Mouse (Mus musculus): ENCODE results near the gene Ctf2. TPM values are rescaled to one million over a fixed set of nuclear protein-coding genes. Genes with fewer than 3 reads are reported as not detected.
A peak's percentile ranks its signal among the peaks of the same experiment; 100 is the strongest.

Ctf2 gene
- polyA plus RNA-seq, 1 experiment from 2014 or later = not detected

GRCm38 (mm10) chr7:127770039-127770905 is 38.3 kb upstream of the Ctf2 start:
- Histone ChIP-seq H3K27me3 (replicated peaks) (no peaks in the 10 kb centered on the region), H3K36me3 (peaks cover 35% of the 10 kb centered on the region), H3K4me1 (peaks cover 36% of the 10 kb centered on the region), H3K4me3 (peak overlapping the region; percentile 64), H3K4me2 (peak overlapping the region; percentile 77), H3K27ac (replicated peaks) (peak overlapping the region; percentile 80), H3K9ac (peak overlapping the region; percentile 92), H3K9me3 (no peaks in the 10 kb centered on the region)
- WGBS = 2% methylated on average over 27 of the region's 27 CpGs
- peak; percentile 31; the same call in 1 of the 2 replicates for ATAC-seq (ENCODE audit: extremely low read depth, insufficient number of reproducible peaks, low FRiP score, low TSS enrichment)

- H3K4me3 ChIP-seq = peak within 1 kb of the TSS; percentile 64
- H3K4me2 ChIP-seq = peak within 1 kb of the TSS; percentile 77
- no peaks in the 10 kb centered on the region for H3K27me3 ChIP-seq (replicated peaks)
- WGBS = under 1% methylated on average over 24 of the region's 24 CpGs
- peak; percentile 71; the same call in 1 of the 2 replicates for ATAC-seq (ENCODE audit: extremely low read depth, insufficient number of reproducible peaks, low FRiP score, low TSS enrichment)
- peak within 1 kb of the TSS; percentile 80 for H3K27ac ChIP-seq (replicated peaks)
- peak within 1 kb of the TSS; percentile 92 for H3K9ac ChIP-seq
- no peaks in the 10 kb centered on the region for H3K9me3 ChIP-seq
- peaks cover 34% of the 10 kb centered on the region for H3K4me1 ChIP-seq
- H3K36me3 ChIP-seq = peaks cover 41% of the 10 kb centered on the region
These were observed 37.7 kb upstream of the Ctf2 start, which contains the start of gene Orai3 for GRCm38 (mm10) chr7:127769651-127770038. TSS of gene Orai3 (plus strand) at chr7:127769815.

- WGBS = 2% methylated on average over 16 of the region's 16 CpGs
These were observed 37.1 kb upstream of the Ctf2 start for GRCm38 (mm10) chr7:127768997-127769593.

GRCm38 (mm10) chr7:127768346-127768996 is 36.5 kb upstream of the Ctf2 start:
- ATAC-seq (ENCODE audit: extremely low read depth, insufficient number of reproducible peaks, low FRiP score, low TSS enrichment) = 0 out of 2 replicates have a peak, but pooled peaks have one; percentile 2
- WGBS = 53% methylated on average over 13 of the region's 13 CpGs
- H3K4me1 ChIP-seq = peaks cover 32% of the 10 kb centered on the region
- H3K27me3 ChIP-seq (replicated peaks) = no peaks in the 10 kb centered on the region
- H3K4me3 ChIP-seq = peak overlapping the region; percentile 64
- H3K9ac ChIP-seq = no peak overlapping the region
- no peaks in the 10 kb centered on the region for H3K9me3 ChIP-seq
- peak overlapping the region; percentile 77 for H3K4me2 ChIP-seq
- H3K27ac ChIP-seq (replicated peaks) = peak overlapping the region; percentile 50; the same call in 1 of the 2 replicates
- H3K36me3 ChIP-seq = peaks cover 52% of the 10 kb centered on the region

More at GRCm38 (mm10) chr7:127768997-127769593, 37.1 kb upstream of the Ctf2 start:
- no peaks in the 10 kb centered on the region for H3K9me3 ChIP-seq
- peak overlapping the region; percentile 64 for H3K4me3 ChIP-seq
- peak overlapping the region; percentile 77 for H3K4me2 ChIP-seq
- peak overlapping the region; percentile 80 for H3K27ac ChIP-seq (replicated peaks)
- H3K4me1 ChIP-seq = peaks cover 34% of the 10 kb centered on the region
- H3K9ac ChIP-seq = peak overlapping the region; percentile 92
- H3K36me3 ChIP-seq = peaks cover 47% of the 10 kb centered on the region
- ATAC-seq (ENCODE audit: extremely low read depth, insufficient number of reproducible peaks, low FRiP score, low TSS enrichment) = peak; percentile 71
- H3K27me3 ChIP-seq (replicated peaks) = no peaks in the 10 kb centered on the region

- Histone ChIP-seq H3K27ac (replicated peaks) (no peak overlapping the region), H3K9me3 (no peaks in the 10 kb centered on the region), H3K4me1 (peaks cover 32% of the 10 kb centered on the region), H3K4me2 (peak overlapping the region; percentile 77; the same call in 1 of the 2 replicates), H3K36me3 (peaks cover 55% of the 10 kb centered on the region), H3K27me3 (replicated peaks) (no peaks in the 10 kb centered on the region), H3K9ac (no peak overlapping the region), H3K4me3 (no peak overlapping the region; the same call in 1 of the 2 replicates)
- WGBS = 91% methylated on average over 19 of the region's 19 CpGs
- no peak for ATAC-seq (ENCODE audit: extremely low read depth, insufficient number of reproducible peaks, low FRiP score, low TSS enrichment)
These were observed 35.8 kb upstream of the Ctf2 start for GRCm38 (mm10) chr7:127767671-127768345.

GRCm38 (mm10) chr7:127766851-127767609 is 35.1 kb upstream of the Ctf2 start:
- H3K4me1 ChIP-seq = peaks cover 32% of the 10 kb centered on the region
- WGBS = 69% methylated on average over 17 of the region's 17 CpGs
- H3K4me2 ChIP-seq = peak overlapping the region; percentile 77; the same call in 1 of the 2 replicates
- no peaks in the 10 kb centered on the region for H3K9me3 ChIP-seq
- no peak overlapping the region for H3K27ac ChIP-seq (replicated peaks)
- ATAC-seq (ENCODE audit: extremely low read depth, insufficient number of reproducible peaks, low FRiP score, low TSS enrichment) = no peak
- no peak overlapping the region for H3K4me3 ChIP-seq
- no peaks in the 10 kb centered on the region; the same call in 1 of the 2 replicates for H3K27me3 ChIP-seq (replicated peaks)
- H3K36me3 ChIP-seq = peaks cover 63% of the 10 kb centered on the region
- H3K9ac ChIP-seq = no peak overlapping the region

- no peaks in the 10 kb centered on the region for H3K9me3 ChIP-seq
- no peak overlapping the region for H3K27ac ChIP-seq (replicated peaks)
- H3K36me3 ChIP-seq = peaks cover 70% of the 10 kb centered on the region
- peaks cover 2% of the 10 kb centered on the region; the same call in 1 of the 2 replicates for H3K27me3 ChIP-seq (replicated peaks)
- no peak overlapping the region for H3K9ac ChIP-seq
- H3K4me2 ChIP-seq = no peak overlapping the region
- WGBS = 67% methylated on average over 2 of the region's 2 CpGs
- ATAC-seq (ENCODE audit: extremely low read depth, insufficient number of reproducible peaks, low FRiP score, low TSS enrichment) = no peak
- H3K4me1 ChIP-seq = peaks cover 27% of the 10 kb centered on the region
- no peak overlapping the region for H3K4me3 ChIP-seq
These were observed 33.8 kb upstream of the Ctf2 start for GRCm38 (mm10) chr7:127765756-127766155.

- 82% methylated on average over 4 of the region's 4 CpGs for WGBS
- Histone ChIP-seq H3K4me3 (no peak overlapping the region), H3K4me2 (no peak overlapping the region), H3K27ac (replicated peaks) (no peak overlapping the region), H3K4me1 (peaks cover 31% of the 10 kb centered on the region), H3K27me3 (replicated peaks) (peaks cover 2% of the 10 kb centered on the region; the same call in 1 of the 2 replicates), H3K9ac (no peak overlapping the region), H3K9me3 (no peaks in the 10 kb centered on the region), H3K36me3 (peaks cover 72% of the 10 kb centered on the region)
- no peak for ATAC-seq (ENCODE audit: extremely low read depth, insufficient number of reproducible peaks, low FRiP score, low TSS enrichment)
These were observed 31.7 kb upstream of the Ctf2 start for GRCm38 (mm10) chr7:127763642-127764041.

- Histone ChIP-seq H3K36me3 (peaks cover 72% of the 10 kb centered on the region), H3K4me3 (no peak overlapping the region)
These were observed 29.1 kb upstream of the Ctf2 start for GRCm38 (mm10) chr7:127761026-127761425.

GRCm38 (mm10) chr7:127760478-127760877 is 28.5 kb upstream of the Ctf2 start:
- no peak overlapping the region for H3K9ac ChIP-seq
- no peaks in the 10 kb centered on the region for H3K9me3 ChIP-seq
- 82% methylated on average over 3 of the region's 3 CpGs for WGBS
- peaks cover 22% of the 10 kb centered on the region for H3K27me3 ChIP-seq (replicated peaks)
- no peak overlapping the region for H3K4me2 ChIP-seq
- H3K36me3 ChIP-seq = peaks cover 72% of the 10 kb centered on the region
- no peak for ATAC-seq (ENCODE audit: extremely low read depth, insufficient number of reproducible peaks, low FRiP score, low TSS enrichment)
- H3K27ac ChIP-seq (replicated peaks) = no peak overlapping the region
- H3K4me1 ChIP-seq = peaks cover 22% of the 10 kb centered on the region
- H3K4me3 ChIP-seq = no peak overlapping the region

More at GRCm38 (mm10) chr7:127761026-127761425, 29.1 kb upstream of the Ctf2 start:
- H3K9ac ChIP-seq = no peak overlapping the region
- peaks cover 22% of the 10 kb centered on the region for H3K4me1 ChIP-seq
- H3K27me3 ChIP-seq (replicated peaks) = peaks cover 21% of the 10 kb centered on the region
- H3K9me3 ChIP-seq = no peaks in the 10 kb centered on the region
- no peak overlapping the region for H3K4me2 ChIP-seq
- no peak for ATAC-seq (ENCODE audit: extremely low read depth, insufficient number of reproducible peaks, low FRiP score, low TSS enrichment)
- 24% methylated on average over 7 of the region's 7 CpGs for WGBS
- no peak overlapping the region for H3K27ac ChIP-seq (replicated peaks)

Data from heart, embryonic 13.5 days (tissue).